Mouse (Mus musculus) liver, embryonic 16.5 days (tissue): ENCODE measurements at regions not wholly inside any gene's neighbourhood (a gene's known extent, or its start where the extent isn't known, plus 50 kb on each side); places are given as distances from the start of the nearest gene placed in this dataset.

Experiments used
- ATAC-seq: fragments of 200-750 bp; cut with Nextera tagmentation; 2 replicates; pipeline ENCODE4 v1.8.0; 2017; ENCODE audit warnings: low read depth, mild to moderate bottlenecking, moderate number of reproducible peaks, moderate library complexity
- H3K27ac ChIP-seq: fragments of 300-500 bp; sonication (generic); 2 replicates; pipeline ENCODE4 v1.5.1; 2014; ENCODE audit warnings: mild to moderate bottlenecking, low read length
- H3K27me3 ChIP-seq: fragments of 300-500 bp; sonication (generic); 2 replicates; pipeline ENCODE4 v1.6.1; 2014; ENCODE audit warnings: low read depth, low read length, mixed read lengths; ENCODE audit not compliant: control insufficient read depth, insufficient read depth
- H3K36me3 ChIP-seq: fragments of 300-500 bp; sonication (generic); 2 replicates; pipeline ENCODE4 v1.6.1; 2014; ENCODE audit warnings: mild to moderate bottlenecking; ENCODE audit not compliant: control insufficient read depth, insufficient read depth
- H3K4me1 ChIP-seq: fragments of 300-500 bp; sonication (generic); 2 replicates; pipeline ENCODE4 v1.6.1; 2014; ENCODE audit warnings: low read depth, low read length, mixed read lengths; ENCODE audit not compliant: control insufficient read depth
- H3K4me2 ChIP-seq: fragments of 300-500 bp; sonication (generic); 2 replicates; pipeline ENCODE4 v1.6.1; 2014; ENCODE audit warnings: low read depth, low read length, mixed read lengths
- H3K4me3 ChIP-seq: fragments of 300-500 bp; sonication (generic); 2 replicates; pipeline ENCODE4 v1.5.1; 2014; ENCODE audit warnings: low read depth, mild to moderate bottlenecking, low read length
- H3K9ac ChIP-seq: fragments of 300-500 bp; sonication (generic); 2 replicates; pipeline ENCODE4 v1.6.1; 2014; ENCODE audit warnings: low read depth, low read length
- H3K9me3 ChIP-seq: fragments of 300-500 bp; sonication (generic); replicated peaks from 2 replicates; pipeline ENCODE4 v1.6.1; 2016; ENCODE audit warnings: low read length; ENCODE audit not compliant: control insufficient read depth
- WGBS: fragments of 180-500 bp; shearing (Covaris S2); extraction: QIAGEN DNeasy Blood & Tissue Kit; methylation state at CpG from one replicate; pipeline ENCODE4 v1.1.7; 2014; ENCODE audit not compliant: insufficient replicate concordance; 5-methylcytosine and 5-hydroxymethylcytosine counted together

DNA sequence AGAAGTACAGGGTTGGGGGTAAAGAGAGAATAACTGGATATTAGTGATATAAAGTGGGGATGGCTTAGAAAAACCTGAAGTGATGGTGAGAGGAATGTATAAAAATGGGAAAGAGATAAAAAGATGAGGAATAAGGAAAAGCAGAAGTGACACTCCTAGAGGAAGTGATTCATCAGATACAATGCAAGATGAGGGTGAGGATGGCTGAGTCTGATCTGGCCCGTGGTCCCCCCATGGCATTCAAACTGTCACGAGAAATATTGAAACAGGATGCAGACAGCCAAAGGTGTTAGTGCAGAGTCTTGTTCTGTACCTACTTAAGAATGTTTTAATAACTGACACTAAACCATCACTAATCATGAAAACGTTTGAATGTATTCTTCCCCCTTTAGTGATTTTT, 56.2 kb upstream of the Kitl start:
- Histone ChIP-seq H3K27ac (no peak overlapping the region), H3K4me2 (no peak overlapping the region), H3K4me1 (no peaks in the 10 kb centered on the region), H3K36me3 (no peaks in the 10 kb centered on the region), H3K27me3 (no peaks in the 10 kb centered on the region), H3K9me3 (no peaks in the 10 kb centered on the region), H3K9ac (no peak overlapping the region), H3K4me3 (no peak overlapping the region)
- WGBS = 21% methylated on average over 3 of the region's 3 CpGs
- no peak for ATAC-seq

DNA sequence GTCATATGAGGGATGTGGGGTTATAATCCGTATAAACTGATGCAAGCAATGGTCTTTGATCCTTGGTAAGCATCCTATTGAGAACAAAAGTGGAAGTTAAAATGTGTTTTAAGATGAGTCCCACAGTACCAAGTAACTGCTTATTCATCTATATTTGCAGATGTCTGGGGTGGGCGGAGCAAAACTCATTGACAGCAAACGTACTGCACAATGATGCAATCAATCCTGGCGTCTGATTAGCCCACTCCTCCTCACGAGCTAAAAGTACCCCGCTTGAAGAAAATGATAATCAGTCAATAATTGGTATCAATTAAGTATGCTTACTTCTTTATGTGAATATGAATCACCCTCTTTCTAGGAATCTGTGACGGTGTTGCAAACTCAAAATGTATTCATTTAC, 62.9 kb upstream of the Kitl start:
- Histone ChIP-seq H3K4me3 (no peak overlapping the region), H3K36me3 (no peaks in the 10 kb centered on the region), H3K9me3 (no peaks in the 10 kb centered on the region), H3K27me3 (no peaks in the 10 kb centered on the region), H3K4me2 (no peak overlapping the region), H3K4me1 (no peaks in the 10 kb centered on the region), H3K9ac (no peak overlapping the region), H3K27ac (no peak overlapping the region)
- ATAC-seq = no peak
- WGBS = 55% methylated on average over 7 of the region's 7 CpGs

DNA sequence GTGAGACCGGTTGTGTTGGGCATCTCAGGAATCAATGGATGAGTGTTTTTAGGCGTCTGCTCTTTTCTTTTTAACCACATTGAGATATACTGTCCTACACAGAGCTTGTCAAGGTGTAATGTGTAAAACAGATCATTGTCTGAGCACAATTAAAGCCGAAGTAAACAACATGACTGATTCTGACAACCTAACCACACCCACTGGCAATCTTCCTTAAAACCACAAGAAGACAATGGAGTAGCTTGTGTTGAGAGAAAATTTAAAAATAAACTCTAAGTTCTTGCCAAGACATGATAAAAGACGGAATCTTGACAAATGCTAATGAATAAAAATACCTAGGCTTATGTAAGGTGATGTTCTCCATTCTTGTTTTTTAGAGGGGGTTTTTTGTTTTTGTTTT, 63.7 kb upstream of the Kitl start:
- no peak overlapping the region for H3K27ac ChIP-seq
- ATAC-seq = no peak
- no peak overlapping the region for H3K9ac ChIP-seq
- H3K4me1 ChIP-seq = no peaks in the 10 kb centered on the region
- no peaks in the 10 kb centered on the region for H3K36me3 ChIP-seq
- 46% methylated on average over 4 of the region's 4 CpGs for WGBS
- no peaks in the 10 kb centered on the region for H3K9me3 ChIP-seq
- no peak overlapping the region for H3K4me3 ChIP-seq
- no peaks in the 10 kb centered on the region for H3K27me3 ChIP-seq
- H3K4me2 ChIP-seq = no peak overlapping the region

DNA sequence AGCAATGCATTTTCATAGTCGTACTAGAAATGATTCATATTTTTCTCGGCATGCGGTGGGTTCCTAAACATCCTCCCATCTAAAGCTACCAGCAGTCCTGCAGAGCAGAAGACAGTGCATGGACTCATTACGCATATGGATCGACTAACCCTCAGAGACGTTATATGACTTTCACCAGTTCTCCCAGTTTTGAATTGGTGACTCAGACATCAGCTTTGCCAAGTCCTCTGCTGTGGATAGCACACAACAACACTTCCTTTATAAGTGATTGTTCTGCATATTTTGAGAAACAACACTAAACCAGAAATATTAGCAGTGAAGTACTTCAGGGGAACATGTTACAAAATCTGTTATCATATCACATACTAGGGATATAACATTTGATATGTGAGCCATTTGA, 64.1 kb upstream of the Kitl start:
- H3K27me3 ChIP-seq = no peaks in the 10 kb centered on the region
- no peaks in the 10 kb centered on the region for H3K36me3 ChIP-seq
- H3K4me2 ChIP-seq = no peak overlapping the region
- H3K27ac ChIP-seq = no peak overlapping the region
- H3K4me1 ChIP-seq = no peaks in the 10 kb centered on the region
- no peak overlapping the region for H3K4me3 ChIP-seq
- H3K9me3 ChIP-seq = no peaks in the 10 kb centered on the region
- 71% methylated on average over 6 of the region's 6 CpGs for WGBS
- no peak overlapping the region for H3K9ac ChIP-seq
- no peak for ATAC-seq

DNA sequence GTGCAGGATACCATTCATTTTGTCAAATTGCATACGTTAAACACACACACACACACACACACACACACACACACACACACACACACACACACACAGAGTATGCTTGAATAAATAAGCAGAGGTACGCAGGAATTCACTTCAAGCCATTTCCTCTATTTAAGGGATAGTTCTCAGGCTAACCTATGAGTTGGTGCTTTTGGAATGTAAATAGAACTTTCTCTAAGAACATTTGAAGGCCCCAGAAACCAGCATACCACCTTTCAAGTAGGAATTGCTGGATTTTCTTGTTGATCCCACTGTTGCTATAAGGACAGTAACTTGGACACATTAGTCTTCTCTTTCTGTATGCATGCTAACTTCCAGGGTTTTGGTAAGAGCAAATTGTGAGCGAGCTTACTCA, 66.7 kb upstream of the Kitl start:
- 52% methylated on average over 3 of the region's 3 CpGs for WGBS
- H3K27me3 ChIP-seq = no peaks in the 10 kb centered on the region
- ATAC-seq = no peak
- H3K36me3 ChIP-seq = no peaks in the 10 kb centered on the region
- H3K27ac ChIP-seq = no peak overlapping the region
- no peak overlapping the region for H3K9ac ChIP-seq
- no peak overlapping the region for H3K4me2 ChIP-seq
- no peak overlapping the region for H3K4me3 ChIP-seq
- H3K4me1 ChIP-seq = no peaks in the 10 kb centered on the region
- no peaks in the 10 kb centered on the region for H3K9me3 ChIP-seq

DNA sequence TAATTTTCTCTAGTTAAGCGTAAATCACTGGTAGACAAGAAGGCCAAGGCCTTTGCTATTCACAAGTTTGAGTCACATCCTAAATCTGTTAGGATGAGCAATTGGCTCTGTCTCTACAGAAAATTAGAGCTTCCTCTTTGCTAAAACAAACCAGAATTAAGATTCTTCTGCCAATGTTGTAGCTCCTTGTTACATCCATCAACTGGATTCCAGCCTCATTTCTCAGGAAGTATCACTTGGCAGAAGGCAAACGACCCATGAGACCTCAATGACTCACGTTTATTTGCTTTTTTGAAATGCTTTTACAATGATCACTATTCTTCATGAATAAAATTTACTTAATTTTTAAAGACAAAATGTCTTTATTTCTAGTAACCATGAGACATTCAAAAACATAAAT, 70.0 kb upstream of the Kitl start:
- WGBS = 50% methylated on average over 3 of the region's 3 CpGs
- H3K9me3 ChIP-seq = no peaks in the 10 kb centered on the region
- H3K27me3 ChIP-seq = no peaks in the 10 kb centered on the region
- H3K4me1 ChIP-seq = no peaks in the 10 kb centered on the region
- H3K36me3 ChIP-seq = no peaks in the 10 kb centered on the region
- no peak overlapping the region for H3K4me3 ChIP-seq
- H3K9ac ChIP-seq = no peak overlapping the region
- no peak overlapping the region for H3K4me2 ChIP-seq
- no peak for ATAC-seq
- H3K27ac ChIP-seq = no peak overlapping the region

DNA sequence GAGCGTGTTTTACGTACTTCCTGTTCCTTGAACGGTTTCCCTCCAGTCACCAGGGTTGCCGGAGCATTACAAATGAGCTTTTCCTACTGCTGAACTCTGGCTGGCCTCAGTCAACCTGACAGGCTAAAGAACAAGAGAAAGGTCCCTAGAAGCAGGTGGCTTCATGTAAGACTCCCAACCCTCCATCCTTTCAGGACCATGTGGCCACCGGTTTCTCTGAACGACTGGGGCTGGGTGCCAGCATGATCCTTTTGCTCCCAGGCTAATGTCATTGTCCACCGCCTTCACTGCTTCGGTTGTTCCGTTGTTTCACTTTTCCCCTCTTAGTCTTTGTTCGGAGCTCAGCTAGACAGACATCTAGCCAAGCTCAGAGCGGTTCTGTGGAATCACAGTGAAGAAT, 73.8 kb upstream of the Kitl start:
- no peak overlapping the region for H3K27ac ChIP-seq
- 47% methylated on average over 11 of the region's 11 CpGs for WGBS
- ATAC-seq = no peak
- no peak overlapping the region for H3K4me2 ChIP-seq
- no peaks in the 10 kb centered on the region for H3K4me1 ChIP-seq
- H3K27me3 ChIP-seq = no peaks in the 10 kb centered on the region
- no peaks in the 10 kb centered on the region for H3K9me3 ChIP-seq
- no peak overlapping the region for H3K9ac ChIP-seq
- no peak overlapping the region for H3K4me3 ChIP-seq
- H3K36me3 ChIP-seq = no peaks in the 10 kb centered on the region

DNA sequence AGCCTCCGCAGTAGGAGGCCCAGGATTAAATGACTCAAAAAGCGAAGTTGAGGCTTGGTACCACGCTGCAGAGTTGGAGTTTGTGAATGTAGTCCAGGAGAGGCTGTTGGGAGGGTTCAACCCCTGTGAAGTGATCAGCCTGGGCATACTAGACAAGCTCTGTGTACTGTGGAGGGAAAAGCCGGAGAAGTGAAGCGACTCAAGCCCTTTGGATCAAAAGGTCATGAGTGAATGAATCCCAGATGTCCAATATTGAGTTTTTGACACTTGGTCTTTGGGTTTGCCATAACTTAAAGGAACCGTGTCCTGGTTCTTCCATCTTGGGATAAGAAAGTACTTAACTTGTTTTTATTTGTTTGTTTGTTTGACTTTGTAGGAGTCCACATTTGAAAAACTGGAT, 76.5 kb upstream of the Kitl start:
- Histone ChIP-seq H3K4me2 (no peak overlapping the region), H3K4me1 (no peaks in the 10 kb centered on the region), H3K27me3 (no peaks in the 10 kb centered on the region), H3K9me3 (no peaks in the 10 kb centered on the region), H3K4me3 (no peak overlapping the region), H3K36me3 (no peaks in the 10 kb centered on the region), H3K9ac (no peak overlapping the region), H3K27ac (no peak overlapping the region)
- WGBS = 65% methylated on average over 6 of the region's 6 CpGs
- ATAC-seq = no peak

DNA sequence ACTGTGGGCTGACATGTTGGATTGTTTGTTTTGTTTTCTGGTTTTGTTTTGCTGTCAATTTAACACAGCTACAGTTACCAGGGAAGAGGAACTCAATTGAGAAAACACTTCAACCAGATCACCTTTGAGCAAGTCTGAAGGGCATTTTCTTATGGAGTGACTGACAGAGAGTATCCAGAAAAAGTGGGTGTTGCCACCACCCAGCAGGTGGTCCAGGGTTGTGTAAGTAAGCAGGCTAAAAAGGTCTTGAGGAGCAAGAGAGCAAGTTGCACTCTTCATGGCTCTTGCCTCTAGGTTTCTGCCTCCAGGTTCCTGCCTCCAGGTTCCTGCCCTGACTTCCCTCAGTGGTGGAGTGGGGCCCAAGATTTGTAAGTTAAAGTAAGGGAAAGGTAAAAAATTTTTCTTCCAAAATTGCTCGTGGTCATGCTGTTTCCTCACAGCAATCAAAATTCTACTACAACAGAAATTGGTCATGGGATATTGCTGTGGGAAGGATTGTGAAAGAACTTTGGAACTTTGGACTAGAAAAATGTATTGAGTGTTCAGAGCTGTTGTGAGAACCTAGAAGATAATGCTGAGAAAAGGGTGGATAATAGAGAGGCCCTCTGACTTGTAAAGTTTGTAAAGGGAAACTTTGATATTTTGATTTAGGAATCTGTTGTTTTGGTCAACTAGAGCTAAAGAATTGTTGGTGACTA, 77.4 kb upstream of the Kitl start:
- H3K27me3 ChIP-seq = no peaks in the 10 kb centered on the region
- 50% methylated on average over 1 of the region's 1 CpGs for WGBS
- H3K27ac ChIP-seq = no peak overlapping the region
- H3K4me2 ChIP-seq = no peak overlapping the region
- H3K9ac ChIP-seq = no peak overlapping the region
- H3K36me3 ChIP-seq = no peaks in the 10 kb centered on the region
- H3K4me1 ChIP-seq = no peaks in the 10 kb centered on the region
- H3K4me3 ChIP-seq = no peak overlapping the region
- no peaks in the 10 kb centered on the region for H3K9me3 ChIP-seq
- ATAC-seq = no peak
